In the genomic region with DNA sequence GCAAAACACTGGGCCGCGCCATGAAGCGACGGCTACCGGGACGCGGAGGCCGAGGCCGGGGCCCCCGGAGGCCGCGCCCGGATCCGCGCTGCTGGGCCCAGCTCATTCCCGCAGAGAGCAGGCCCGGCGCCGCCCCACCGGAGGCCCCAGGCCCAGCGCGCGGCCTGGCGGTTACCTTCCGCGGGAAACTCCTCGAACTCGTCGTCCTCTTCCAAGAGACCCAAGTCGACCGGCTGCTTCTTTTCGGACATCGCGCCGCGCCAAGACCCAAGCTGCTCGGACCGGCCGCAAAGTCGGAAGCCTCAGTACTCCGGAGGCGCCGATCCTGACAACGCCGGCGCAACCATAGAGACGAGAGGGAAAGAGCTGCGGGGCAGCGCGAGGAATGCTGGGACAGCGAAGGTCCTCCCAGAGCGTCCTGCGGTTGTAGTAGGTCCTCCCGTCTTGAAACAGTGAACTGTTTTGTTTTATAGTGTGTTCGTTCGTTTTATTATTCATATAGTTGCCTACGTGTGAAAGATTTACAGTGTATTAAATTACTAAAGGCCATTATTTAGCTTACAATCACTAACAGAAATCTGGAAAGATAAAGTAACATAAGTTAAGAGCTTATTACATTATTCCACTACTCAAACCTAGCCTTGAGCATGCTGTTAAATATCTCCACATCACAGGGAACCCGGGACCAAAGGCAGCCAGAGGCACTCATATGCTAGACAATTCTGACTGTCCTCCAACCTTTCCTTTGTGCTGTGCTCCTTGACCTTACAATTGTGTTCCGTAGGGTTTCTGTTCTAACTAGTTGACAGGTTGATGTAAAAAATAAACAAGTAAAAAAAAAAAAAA, we compare ENCODE assay signal across 7 mouse cellular contexts. TPM values are rescaled to one million over a fixed set of nuclear protein-coding genes. Genes with fewer than 3 reads are reported as not detected.
DNase-seq lines count a peak whose midpoint lies in the region; ATAC-seq lines count a peak whose summit lies in the region.

A gene (minus strand): TSS at position 360 of the 846 bp plus-strand sequence.

- peak within 1 kb of the TSS; percentile 98 for H3K9ac ChIP-seq in embryonic facial prominence, embryonic 12.5 days
- peak within 1 kb of the TSS; percentile 95 for H3K9ac ChIP-seq in limb, embryonic 11.5 days (ENCODE audit: low read length)
- H3K9ac ChIP-seq in midbrain, embryonic 14.5 days (replicated peaks; ENCODE audit: low read length): peak within 1 kb of the TSS; percentile 98

- H3K36me3 ChIP-seq in embryonic facial prominence, embryonic 12.5 days: peaks cover 7% of the 10 kb centered on the region
- H3K36me3 ChIP-seq in limb, embryonic 11.5 days (ENCODE audit: control insufficient read depth, insufficient read depth, low read length): no peaks in the 10 kb centered on the region
- H3K36me3 ChIP-seq in midbrain, embryonic 14.5 days (ENCODE audit: control insufficient read depth, insufficient read depth, low read length): no peaks in the 10 kb centered on the region

- H3K4me3 ChIP-seq in embryonic facial prominence, embryonic 12.5 days: peak within 1 kb of the TSS; percentile 91
- peak within 1 kb of the TSS; percentile 78 for H3K4me3 ChIP-seq in limb, embryonic 11.5 days (ENCODE audit: low read depth, low read length)
- peak within 1 kb of the TSS; percentile 98 for H3K4me3 ChIP-seq in midbrain, embryonic 14.5 days (replicated peaks; ENCODE audit: low read depth, low read length)

- 2% methylated on average over 59 of the region's 59 CpGs for WGBS in embryonic facial prominence, embryonic 12.5 days
- WGBS in limb, embryonic 11.5 days: 2% methylated on average over 59 of the region's 59 CpGs
- 1% methylated on average over 59 of the region's 59 CpGs for WGBS in midbrain, embryonic 14.5 days

- peaks cover 5% of the 10 kb centered on the region for H3K4me1 ChIP-seq in embryonic facial prominence, embryonic 12.5 days
- peaks cover 5% of the 10 kb centered on the region; the same call in 1 of the 2 replicates for H3K4me1 ChIP-seq in limb, embryonic 11.5 days (ENCODE audit: control insufficient read depth, insufficient read depth, low read length)
- H3K4me1 ChIP-seq in midbrain, embryonic 14.5 days (ENCODE audit: control insufficient read depth, insufficient read depth, low read length): peaks cover 11% of the 10 kb centered on the region

- no peaks in the 10 kb centered on the region for H3K9me3 ChIP-seq in embryonic facial prominence, embryonic 12.5 days
- no peaks in the 10 kb centered on the region for H3K9me3 ChIP-seq in limb, embryonic 11.5 days (ENCODE audit: control insufficient read depth, low read length)
- H3K9me3 ChIP-seq in midbrain, embryonic 14.5 days (ENCODE audit: control insufficient read depth, low read length): no peaks in the 10 kb centered on the region

- H3K27me3 ChIP-seq in embryonic facial prominence, embryonic 12.5 days: no peaks in the 10 kb centered on the region
- H3K27me3 ChIP-seq in limb, embryonic 11.5 days (ENCODE audit: control insufficient read depth, insufficient read depth, low read length): no peaks in the 10 kb centered on the region
- H3K27me3 ChIP-seq in midbrain, embryonic 14.5 days (ENCODE audit: control insufficient read depth, insufficient read depth, low read length): no peaks in the 10 kb centered on the region

- peak; percentile 90 for DNase-seq in adrenal gland, postnatal 25 days
- peak; percentile 98 for DNase-seq in heart, adult 11 months
- DNase-seq in kidney, adult 18-20 months: peak; percentile 91
- DNase-seq in limb, embryonic 11.5 days (ENCODE audit: low spot score): peak; percentile 94
- peak; percentile 95 for DNase-seq in midbrain, embryonic 14.5 days
- DNase-seq in spleen, adult 18-20 months: peak; percentile 76 to 85

- peak within 1 kb of the TSS; percentile 65 for H3K4me2 ChIP-seq in embryonic facial prominence, embryonic 12.5 days (replicated peaks)
- H3K4me2 ChIP-seq in limb, embryonic 11.5 days (ENCODE audit: low read depth, severe bottlenecking): peak within 1 kb of the TSS; percentile 62
- peak within 1 kb of the TSS; percentile 75 for H3K4me2 ChIP-seq in midbrain, embryonic 14.5 days (ENCODE audit: low read length)

- peak within 1 kb of the TSS; percentile 88 for H3K27ac ChIP-seq in embryonic facial prominence, embryonic 12.5 days
- peak within 1 kb of the TSS; percentile 38 for H3K27ac ChIP-seq in limb, embryonic 11.5 days (replicated peaks; ENCODE audit: low read depth, low read length)
- H3K27ac ChIP-seq in midbrain, embryonic 14.5 days (replicated peaks; ENCODE audit: low read depth, low read length): peak within 1 kb of the TSS; percentile 84

- peak; percentile 97 for ATAC-seq in embryonic facial prominence, embryonic 12.5 days (ENCODE audit: insufficient number of reproducible peaks, insufficient read depth, low FRiP score, low TSS enrichment)
- ATAC-seq in limb, embryonic 11.5 days (ENCODE audit: insufficient number of reproducible peaks, low FRiP score, low TSS enrichment, low read depth): peak; percentile 93
- peak; percentile 97 for ATAC-seq in midbrain, embryonic 14.5 days (ENCODE audit: low FRiP score, low TSS enrichment)

RNA-seq across cellular contexts. Expression of the gene that starts here (rescaled TPM):
- 68.9 and 78.3 TPM in 2 replicates for total RNA-seq in adrenal gland, postnatal 25 days (2021)
- polyA plus RNA-seq in embryonic facial prominence, embryonic 12.5 days (2016; fragmentation: Nextera tagmentation; extraction: Ambion mirVana): 264 and 290 TPM in 2 replicates
- 298 and 314 TPM in 2 replicates for polyA plus RNA-seq in limb, embryonic 11.5 days (2014; fragmentation: Nextera tagmentation; extraction: Ambion mirVana)
- polyA plus RNA-seq in midbrain, embryonic 14.5 days (2014; fragmentation: Nextera tagmentation; extraction: Ambion mirVana): 146 and 164 TPM in 2 replicates

Comparison
In these comparisons a context has a peak if more than half of its experiments do, and no peak if none do; other contexts are left out.
1. Peak in every context shown above with its lines: DNase-seq, ATAC-seq, H3K4me3 ChIP-seq and H3K27ac ChIP-seq.
2. H3K27ac ChIP-seq: peak in every context shown above with its lines; median percentile 88 in embryonic facial prominence, embryonic 12.5 days; 84 in midbrain, embryonic 14.5 days; 38 in limb, embryonic 11.5 days.